Mouse (Mus musculus): ENCODE data around the gene Ganab.

- TF ChIP-seq CTCF (IDR thresholded peaks at IDR 0.05; ENCODE audit: extremely low read depth, insufficient read depth, insufficient read length, insufficient replicate concordance) = no peak
- no peak for TF ChIP-seq POLR2A (IDR thresholded peaks at IDR 0.05; ENCODE audit: low read depth, low read length)
Measured at GRCm38 (mm10) chr19:8908531-8908930, 10.7 kb downstream of the Ganab start.
